Mouse (Mus musculus) liver, embryonic 15.5 days (tissue): ENCODE measurements at regions not wholly inside any gene's neighbourhood (a gene's known extent, or its start where the extent isn't known, plus 50 kb on each side); places are given as distances from the start of the nearest gene placed in this dataset.

ENCODE experiments used
- ATAC-seq: fragments of 200-750 bp; cut with Nextera tagmentation; 2 replicates; pipeline ENCODE4 v1.8.0; 2017; ENCODE audit warnings: moderate number of reproducible peaks, mild to moderate bottlenecking, moderate library complexity; ENCODE audit not compliant: insufficient read depth
- H3K27ac ChIP-seq: fragments of 300-500 bp; sonication (generic); replicated peaks from 2 replicates; pipeline ENCODE4 v1.5.1; 2015; ENCODE audit warnings: mild to moderate bottlenecking, inconsistent platforms
- H3K27me3 ChIP-seq: fragments of 300-500 bp; sonication (generic); 2 replicates; pipeline ENCODE4 v1.6.1; 2015; ENCODE audit warnings: mild to moderate bottlenecking, inconsistent platforms
- H3K36me3 ChIP-seq: fragments of 300-500 bp; sonication (generic); replicated peaks from 2 replicates; pipeline ENCODE4 v1.6.1; 2015; ENCODE audit warnings: moderate library complexity, mild to moderate bottlenecking, inconsistent platforms
- H3K4me1 ChIP-seq: fragments of 300-500 bp; sonication (generic); replicated peaks from 2 replicates; pipeline ENCODE4 v1.6.1; 2015; ENCODE audit warnings: inconsistent platforms
- H3K4me2 ChIP-seq: fragments of 300-500 bp; sonication (generic); 2 replicates; pipeline ENCODE4 v1.6.1; 2015; ENCODE audit warnings: moderate library complexity, mild to moderate bottlenecking, inconsistent platforms
- H3K4me3 ChIP-seq: fragments of 300-500 bp; sonication (generic); replicated peaks from 2 replicates; pipeline ENCODE4 v1.5.1; 2015; ENCODE audit warnings: mild to moderate bottlenecking, inconsistent platforms
- H3K9ac ChIP-seq: fragments of 300-500 bp; sonication (generic); 2 replicates; pipeline ENCODE4 v1.6.1; 2015; ENCODE audit warnings: moderate library complexity, mild to moderate bottlenecking, inconsistent platforms
- H3K9me3 ChIP-seq: fragments of 300-500 bp; sonication (generic); replicated peaks from 2 replicates; pipeline ENCODE4 v1.6.1; 2016; ENCODE audit warnings: inconsistent platforms
- WGBS: fragments of 180-500 bp; shearing (Covaris S2); methylation state at CpG from one replicate; pipeline ENCODE4 v1.1.7; 2015; ENCODE audit warnings: mixed read lengths; ENCODE audit not compliant: insufficient replicate concordance; 5-methylcytosine and 5-hydroxymethylcytosine counted together

GRCm38 (mm10) chr7:36352761-36353160 is 345.2 kb upstream of the Tshz3 start:
- Histone ChIP-seq H3K27me3 (no peaks in the 10 kb centered on the region), H3K36me3 (no peaks in the 10 kb centered on the region), H3K9ac (no peak overlapping the region), H3K4me3 (no peak overlapping the region), H3K9me3 (no peaks in the 10 kb centered on the region), H3K4me2 (no peak overlapping the region), H3K27ac (no peak overlapping the region), H3K4me1 (no peaks in the 10 kb centered on the region)
- WGBS: 50% methylated on average over 2 of the region's 2 CpGs
- no peak for ATAC-seq

DNA sequence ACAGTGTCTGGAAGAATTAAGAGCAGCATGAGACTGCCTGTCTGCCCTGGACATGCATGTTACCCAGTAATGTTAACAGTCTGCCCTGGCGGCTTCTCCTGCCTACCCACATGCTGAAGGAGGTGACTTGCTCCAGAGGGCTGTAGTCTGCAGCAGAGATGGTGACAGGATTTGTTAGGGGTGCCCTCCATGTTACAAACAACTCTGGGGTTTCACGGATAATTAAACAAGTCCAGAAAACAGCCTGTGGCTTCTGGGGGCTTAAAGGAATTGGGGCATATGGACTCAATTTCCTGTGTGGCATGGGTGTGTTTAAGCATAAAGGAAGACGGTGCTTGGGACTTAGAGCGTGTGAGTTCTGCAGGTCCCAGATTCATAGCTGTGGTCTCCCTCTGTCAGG is 347.3 kb upstream of the Tshz3 start:
- Histone ChIP-seq H3K9ac (no peak overlapping the region), H3K9me3 (no peaks in the 10 kb centered on the region), H3K36me3 (no peaks in the 10 kb centered on the region), H3K4me2 (no peak overlapping the region), H3K4me1 (no peaks in the 10 kb centered on the region), H3K27ac (no peak overlapping the region), H3K27me3 (no peaks in the 10 kb centered on the region), H3K4me3 (no peak overlapping the region)
- no peak for ATAC-seq
- WGBS: 46% methylated on average over 4 of the region's 4 CpGs

- H3K27me3 ChIP-seq: no peaks in the 10 kb centered on the region
- H3K36me3 ChIP-seq: no peaks in the 10 kb centered on the region
- H3K4me2 ChIP-seq: no peak overlapping the region
- no peak overlapping the region for H3K9ac ChIP-seq
- no peaks in the 10 kb centered on the region for H3K4me1 ChIP-seq
- H3K27ac ChIP-seq: no peak overlapping the region
- H3K9me3 ChIP-seq: no peaks in the 10 kb centered on the region
- WGBS: 65% methylated on average over 8 of the region's 8 CpGs
- ATAC-seq: no peak
- no peak overlapping the region for H3K4me3 ChIP-seq
Observed at GRCm38 (mm10) chr7:36348195-36348594, 349.7 kb upstream of the Tshz3 start.

DNA sequence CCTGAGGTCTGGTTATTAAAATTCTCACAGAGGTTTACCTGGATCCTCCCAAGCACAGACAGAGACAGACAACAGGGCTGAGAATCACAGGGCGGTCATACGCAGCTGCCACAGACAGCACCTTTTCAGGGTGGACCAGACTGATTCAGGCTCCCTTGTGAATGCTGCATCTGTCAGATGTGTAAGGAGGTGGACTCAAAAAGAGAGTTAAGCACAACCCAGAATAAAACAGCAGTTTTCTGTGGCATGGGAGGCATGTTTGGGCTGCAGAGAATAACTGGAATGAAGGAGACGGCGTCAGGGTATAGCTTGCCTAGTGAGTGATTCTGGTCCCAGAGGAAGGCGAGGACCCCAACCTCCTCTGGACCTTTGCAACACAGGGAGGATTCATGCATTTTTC is 363.1 kb upstream of the Tshz3 start:
- ATAC-seq: no peak
- H3K36me3 ChIP-seq: no peaks in the 10 kb centered on the region
- no peak overlapping the region for H3K4me2 ChIP-seq
- H3K9me3 ChIP-seq: no peaks in the 10 kb centered on the region
- no peaks in the 10 kb centered on the region for H3K27me3 ChIP-seq
- WGBS: 79% methylated on average over 5 of the region's 5 CpGs
- H3K9ac ChIP-seq: no peak overlapping the region
- no peak overlapping the region for H3K27ac ChIP-seq
- no peaks in the 10 kb centered on the region for H3K4me1 ChIP-seq
- no peak overlapping the region for H3K4me3 ChIP-seq

GRCm38 (mm10) chr7:36334091-36334490 is 363.8 kb upstream of the Tshz3 start:
- Histone ChIP-seq H3K9me3 (no peaks in the 10 kb centered on the region), H3K4me3 (no peak overlapping the region), H3K4me1 (no peaks in the 10 kb centered on the region), H3K27ac (no peak overlapping the region), H3K27me3 (no peaks in the 10 kb centered on the region), H3K4me2 (no peak overlapping the region), H3K36me3 (no peaks in the 10 kb centered on the region), H3K9ac (no peak overlapping the region)
- ATAC-seq: no peak
- 34% methylated on average over 5 of the region's 5 CpGs for WGBS

- ATAC-seq: no peak
- 73% methylated on average over 7 of the region's 7 CpGs for WGBS
Observed at GRCm38 (mm10) chr7:36332633-36333032, 365.3 kb upstream of the Tshz3 start.

GRCm38 (mm10) chr7:36328141-36328540 is 369.8 kb upstream of the Tshz3 start:
- WGBS: 64% methylated on average over 2 of the region's 2 CpGs
- Histone ChIP-seq H3K9me3 (no peaks in the 10 kb centered on the region), H3K27ac (no peak overlapping the region), H3K4me3 (no peak overlapping the region), H3K27me3 (no peaks in the 10 kb centered on the region), H3K9ac (no peak overlapping the region), H3K4me1 (no peaks in the 10 kb centered on the region), H3K36me3 (no peaks in the 10 kb centered on the region), H3K4me2 (no peak overlapping the region)
- no peak for ATAC-seq

More at GRCm38 (mm10) chr7:36332633-36333032, 365.3 kb upstream of the Tshz3 start:
- no peaks in the 10 kb centered on the region for H3K9me3 ChIP-seq
- no peak overlapping the region for H3K4me2 ChIP-seq
- no peak overlapping the region for H3K27ac ChIP-seq
- no peak overlapping the region for H3K4me3 ChIP-seq
- H3K9ac ChIP-seq: no peak overlapping the region
- H3K27me3 ChIP-seq: no peaks in the 10 kb centered on the region
- H3K36me3 ChIP-seq: no peaks in the 10 kb centered on the region
- H3K4me1 ChIP-seq: no peaks in the 10 kb centered on the region

GRCm38 (mm10) chr7:36324035-36324434 is 373.9 kb upstream of the Tshz3 start:
- peak overlapping the region; percentile 38; the same call in 1 of the 2 replicates for H3K27ac ChIP-seq
- ATAC-seq: peak; percentile 60
- H3K27me3 ChIP-seq: no peaks in the 10 kb centered on the region
- WGBS: 57% methylated on average over 1 of the region's 1 CpGs
- H3K9ac ChIP-seq: no peak overlapping the region
- no peaks in the 10 kb centered on the region for H3K36me3 ChIP-seq
- no peak overlapping the region for H3K4me3 ChIP-seq
- H3K4me1 ChIP-seq: no peaks in the 10 kb centered on the region
- H3K4me2 ChIP-seq: no peak overlapping the region
- H3K9me3 ChIP-seq: no peaks in the 10 kb centered on the region

DNA sequence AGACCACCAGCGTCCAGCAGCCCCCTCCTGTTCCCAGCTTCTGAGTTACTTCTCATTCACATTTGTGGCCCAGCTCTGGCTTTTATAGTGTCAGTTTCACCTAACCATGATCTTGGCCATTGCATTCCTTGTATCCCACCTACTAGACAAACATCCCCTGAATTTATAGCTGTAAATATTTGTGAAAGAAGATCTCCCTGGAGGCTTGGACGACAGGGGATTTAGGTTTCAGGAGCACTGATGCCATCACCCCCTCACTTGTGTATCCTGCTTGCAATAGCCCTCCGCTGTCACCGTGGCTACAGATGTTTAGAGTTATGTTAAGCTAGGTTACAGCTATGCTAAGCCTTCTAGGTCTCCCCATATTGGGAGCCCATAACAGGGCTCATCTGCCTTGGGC is 375.7 kb upstream of the Tshz3 start:
- Histone ChIP-seq H3K27me3 (no peaks in the 10 kb centered on the region), H3K4me2 (no peak overlapping the region), H3K36me3 (no peaks in the 10 kb centered on the region), H3K27ac (no peak overlapping the region), H3K4me3 (no peak overlapping the region), H3K4me1 (no peaks in the 10 kb centered on the region), H3K9me3 (no peaks in the 10 kb centered on the region), H3K9ac (no peak overlapping the region)
- 60% methylated on average over 4 of the region's 4 CpGs for WGBS
- ATAC-seq: no peak

DNA sequence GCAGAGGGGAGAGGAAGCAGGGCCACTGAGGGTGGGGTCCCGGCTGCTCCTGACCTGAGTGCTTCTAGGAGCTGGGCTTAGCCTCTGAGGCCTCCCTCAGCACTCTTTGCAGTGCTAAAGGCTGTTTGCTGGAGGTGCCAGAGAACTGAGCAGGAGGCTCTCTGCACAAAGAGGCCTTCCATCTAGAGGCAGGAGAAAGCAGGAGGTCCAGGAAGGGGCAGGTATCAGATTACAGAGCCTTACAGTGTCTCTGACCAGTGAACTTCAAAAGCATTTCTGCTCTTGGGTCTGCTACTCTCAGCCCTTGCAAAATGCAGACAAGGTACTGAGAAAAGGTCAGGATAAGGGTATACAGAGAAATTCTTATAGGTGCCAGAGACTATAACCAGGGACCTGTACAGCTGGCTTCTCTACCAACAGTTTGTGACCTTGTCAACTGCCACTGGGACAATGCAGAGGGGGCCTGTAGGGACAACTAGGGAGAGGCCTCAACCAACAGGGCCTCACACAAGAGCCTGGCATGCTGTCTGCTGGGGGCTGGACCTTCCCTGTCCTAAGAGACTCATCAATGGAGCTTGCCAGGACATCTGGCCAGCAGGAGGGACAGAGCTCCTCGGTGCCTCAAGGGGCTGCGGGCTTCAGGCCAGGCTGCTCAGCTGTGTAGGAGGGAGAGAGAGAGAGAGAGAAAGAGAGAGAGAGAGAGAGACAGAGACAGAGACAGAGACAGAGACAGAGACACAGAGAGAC is 380.3 kb upstream of the Tshz3 start:
- H3K9ac ChIP-seq: no peak overlapping the region
- no peak overlapping the region for H3K4me3 ChIP-seq
- H3K27me3 ChIP-seq: no peaks in the 10 kb centered on the region
- H3K4me2 ChIP-seq: no peak overlapping the region
- no peaks in the 10 kb centered on the region for H3K4me1 ChIP-seq
- no peak for ATAC-seq
- no peaks in the 10 kb centered on the region for H3K9me3 ChIP-seq
- WGBS: 52% methylated on average over 3 of the region's 3 CpGs
- no peaks in the 10 kb centered on the region for H3K36me3 ChIP-seq
- H3K27ac ChIP-seq: no peak overlapping the region

DNA sequence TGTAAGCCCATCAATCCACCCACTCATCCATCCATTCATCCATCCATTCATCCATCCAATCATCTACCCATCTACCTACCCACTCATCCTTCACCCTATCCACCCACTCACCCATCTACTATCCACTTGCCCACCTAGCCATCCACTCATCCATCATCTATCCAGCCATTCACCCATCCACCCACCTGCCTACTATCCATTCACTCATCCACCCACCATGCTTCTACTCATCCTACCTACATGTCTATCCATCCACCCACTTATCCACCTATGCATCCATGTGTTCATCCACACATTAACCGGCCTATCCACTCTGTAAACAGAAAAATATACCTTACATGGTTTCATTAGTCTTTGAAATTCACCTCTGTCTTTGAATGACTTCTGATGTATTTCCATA is 384.2 kb upstream of the Tshz3 start:
- Histone ChIP-seq H3K4me3 (no peak overlapping the region), H3K27ac (no peak overlapping the region), H3K27me3 (no peaks in the 10 kb centered on the region), H3K4me2 (no peak overlapping the region), H3K36me3 (no peaks in the 10 kb centered on the region), H3K9ac (no peak overlapping the region), H3K9me3 (0 out of 2 replicates have a peak, but pooled peaks cover 4% of the 10 kb centered on the region), H3K4me1 (no peaks in the 10 kb centered on the region)
- 60% methylated on average over 1 of the region's 1 CpGs for WGBS
- no peak for ATAC-seq
